Mouse (Mus musculus) right cerebral cortex, postnatal 25 days (tissue): ENCODE measurements at regions not wholly inside any gene's neighbourhood (a gene's known extent, or its start where the extent isn't known, plus 50 kb on each side); places are given as distances from the start of the nearest gene placed in this dataset.

Experiments
- DNase-seq: peaks from one replicate; pipeline ENCODE4 v3.0.0; 2022

DNA sequence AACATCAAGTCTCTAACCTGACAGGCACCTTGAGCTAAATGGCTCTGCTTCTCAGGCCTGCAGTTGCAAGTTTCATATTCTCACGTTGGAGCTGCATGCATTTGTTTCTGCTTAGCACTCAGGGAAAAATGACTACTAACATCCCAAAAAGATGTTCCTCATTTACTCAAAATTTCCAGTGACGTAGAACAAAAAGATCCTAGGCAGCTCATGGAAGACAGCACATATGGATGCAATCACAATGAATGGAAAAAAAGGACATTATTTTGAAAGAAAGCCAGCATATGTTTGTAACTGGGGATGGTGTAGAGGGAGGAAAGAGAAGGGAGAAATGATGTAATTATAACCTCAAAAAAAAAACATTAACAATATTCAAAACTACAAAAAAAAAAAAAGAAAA is 751.2 kb upstream of the Fbxo33 start:
- no peak for DNase-seq

DNA sequence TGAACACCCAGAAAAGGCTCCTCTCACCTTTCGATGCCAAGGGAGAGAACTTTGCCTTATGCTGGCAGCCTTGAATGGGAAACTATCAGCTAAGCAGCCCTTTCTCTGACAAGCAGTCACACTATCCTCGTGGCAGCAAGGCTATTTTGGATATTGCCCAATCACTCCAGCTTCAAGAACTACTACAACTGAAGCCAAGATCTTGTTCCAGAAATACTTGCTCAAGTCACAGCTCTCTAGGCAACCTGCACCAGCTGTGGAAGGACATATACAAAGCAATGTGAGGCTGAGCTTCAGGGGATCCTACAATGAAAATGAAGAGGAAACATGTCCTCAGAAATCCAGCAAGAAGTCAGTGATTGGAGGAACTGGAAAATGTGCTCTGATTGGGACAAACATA is 750.4 kb upstream of the Fbxo33 start:
- no peak for DNase-seq

DNA sequence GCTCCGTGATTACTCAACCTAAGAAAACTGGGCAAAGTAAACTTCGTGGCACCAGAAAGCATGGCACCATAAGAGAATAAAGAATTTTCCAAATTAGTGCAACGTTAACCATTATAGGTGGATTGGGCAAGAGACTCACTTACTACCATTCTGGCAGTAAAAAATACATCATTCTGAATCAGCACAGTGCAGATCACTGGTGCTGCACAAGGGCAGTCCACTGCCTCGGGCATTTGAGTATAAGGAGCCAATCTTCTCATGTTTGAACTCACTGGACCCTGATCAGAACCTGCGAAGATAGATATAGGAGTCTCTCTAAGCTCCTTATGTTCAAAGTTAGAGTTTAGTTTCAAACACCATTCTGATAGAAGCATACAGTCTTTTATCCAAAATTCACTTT is 747.7 kb upstream of the Fbxo33 start:
- DNase-seq: no peak

DNA sequence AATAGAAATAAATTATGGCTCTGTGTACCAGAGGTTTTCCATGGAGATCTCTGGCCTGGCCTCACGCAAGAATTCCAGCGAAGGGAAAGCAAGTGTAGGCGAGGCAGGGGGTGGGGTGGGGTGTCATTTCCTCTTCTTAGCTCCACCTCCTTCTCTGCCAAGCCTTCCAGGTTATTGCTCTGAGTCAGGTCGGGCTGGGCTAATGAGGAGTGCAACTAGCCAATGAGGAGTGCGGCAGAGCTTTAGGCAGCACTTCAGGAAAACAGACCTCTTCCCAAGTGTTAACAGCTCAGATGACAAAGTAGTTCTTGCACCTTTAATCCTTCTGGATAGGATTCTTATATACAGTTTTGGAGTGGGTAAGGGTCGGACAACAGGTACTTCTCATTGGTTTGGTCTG is 741.6 kb upstream of the Fbxo33 start:
- DNase-seq: no peak

DNA sequence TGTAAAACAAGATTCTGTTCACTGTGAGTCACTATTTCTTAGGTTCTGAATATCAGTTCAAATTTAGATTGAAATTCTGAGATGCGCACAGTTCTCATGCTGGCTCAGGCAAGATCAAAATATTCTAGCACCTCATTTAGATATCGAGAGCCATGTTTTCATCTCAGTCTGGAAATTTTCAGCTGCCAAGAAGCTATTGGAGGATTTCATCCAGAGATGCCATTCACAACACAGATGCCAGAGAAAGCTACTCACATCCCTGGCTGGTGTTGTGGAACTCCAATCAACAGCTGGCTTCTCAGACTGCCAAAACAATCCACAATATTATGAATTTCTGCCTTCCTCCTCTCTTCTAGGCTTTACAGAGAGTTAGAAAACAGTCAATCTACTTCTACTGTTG is 712.9 kb upstream of the Fbxo33 start:
- DNase-seq: peak; percentile 10

DNA sequence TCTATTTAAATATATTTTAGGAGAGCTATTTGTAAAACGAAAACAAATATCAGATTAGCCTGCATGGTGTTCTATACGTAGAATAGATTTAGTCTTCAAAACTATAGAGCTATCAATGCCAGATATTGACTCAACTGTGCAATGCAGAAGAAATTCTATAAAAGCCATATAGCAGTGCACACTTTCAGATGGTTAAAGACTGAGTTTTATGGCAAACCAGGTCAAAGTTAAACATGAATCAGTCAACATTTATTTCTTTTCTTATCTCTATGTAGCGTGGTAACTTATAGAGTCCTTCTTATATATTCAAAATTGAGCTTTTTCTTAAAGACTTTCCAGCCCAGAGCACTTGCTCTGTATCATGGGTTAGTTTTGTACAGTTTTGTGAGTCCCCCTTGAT is 705.5 kb upstream of the Fbxo33 start:
- DNase-seq: no peak

DNA sequence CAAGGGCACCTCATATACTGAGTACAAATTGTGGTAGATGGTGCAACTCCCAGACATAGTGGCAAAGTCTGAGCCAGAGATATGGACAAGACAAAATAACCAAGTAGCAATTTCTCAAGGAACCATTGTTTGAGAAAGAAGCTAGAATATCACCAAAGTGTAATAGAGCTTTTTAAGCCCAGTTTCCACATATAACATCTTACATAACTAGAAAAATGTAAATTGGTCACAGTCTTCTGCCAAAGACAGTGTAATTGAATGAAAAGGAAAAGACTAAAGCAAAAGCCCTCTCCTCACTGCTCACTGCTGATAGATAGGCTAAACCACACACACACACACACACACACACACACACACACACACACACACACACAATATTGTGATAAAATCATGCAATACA is 679.4 kb upstream of the Fbxo33 start:
- DNase-seq: no peak

DNA sequence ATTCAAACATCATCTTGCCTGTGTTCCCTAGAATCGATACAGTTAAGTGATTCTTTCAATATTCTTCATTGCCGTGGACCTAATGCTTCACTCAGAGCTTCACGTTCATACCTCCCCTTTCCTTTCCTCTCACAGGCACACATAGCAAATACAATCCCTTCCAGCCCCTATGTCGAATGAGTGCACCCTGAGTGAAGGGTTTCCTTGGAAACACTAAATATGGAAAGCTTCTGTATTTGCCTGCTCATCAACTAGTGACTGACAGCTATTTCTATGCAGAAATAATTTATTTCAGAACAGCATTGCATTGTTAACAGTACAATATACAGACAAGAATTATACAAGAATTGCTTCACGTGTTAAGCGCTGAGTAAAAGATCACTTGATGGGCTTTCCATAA is 671.4 kb upstream of the Fbxo33 start:
- no peak for DNase-seq
